Mouse (Mus musculus) v-Abl transformed pro-B cells (cell line): ENCODE data around the gene Sufu.

Experiments
- in situ Hi-C, 2 experiments: fragments of 400-800 bp; cut with MboI; formaldehyde crosslinking; loops; one replicate each; pipeline ENCODE4 v1.15.1; 2025; ENCODE audit not compliant: unreplicated experiment in 2 of 2

Gene Sufu

GRCm38 (mm10) chr19:46455556-46455955, 58.9 kb downstream of the Sufu start:
- in situ Hi-C loops: loop anchor here in 1 of 2 experiments (10.0 kb wide), 1 partner anchor 49 kb away; the partner anchor contains the start of gene Trim8

GRCm38 (mm10) chr19:46456018-46456735, 59.5 kb downstream of the Sufu start:
- in situ Hi-C loops: loop anchor here in 1 of 2 experiments (10.0 kb wide), 1 partner anchor 49 kb away; the partner anchor contains the start of gene Trim8

- in situ Hi-C loops: loop anchor here in 1 of 2 experiments (10.0 kb wide), 1 partner anchor 47 kb away; the partner anchor contains the start of gene Trim8
Observed at GRCm38 (mm10) chr19:46457798-46458197, 61.1 kb downstream of the Sufu start.

- in situ Hi-C loops: loop anchor here in 1 of 2 experiments (10.0 kb wide), 1 partner anchor 46 kb away; the partner anchor contains the start of gene Trim8
Observed at GRCm38 (mm10) chr19:46459256-46459655, 62.6 kb downstream of the Sufu start.

- in situ Hi-C loops: loop anchor here in 1 of 2 experiments (10.0 kb wide), 1 partner anchor 45 kb away; the partner anchor contains the start of gene Trim8
Observed at GRCm38 (mm10) chr19:46459889-46460288, 63.2 kb downstream of the Sufu start.

- in situ Hi-C loops: no loop called here
Observed at GRCm38 (mm10) chr19:46462574-46462973, 65.9 kb downstream of the Sufu start.

- in situ Hi-C loops: no loop called here
Observed at GRCm38 (mm10) chr19:46463446-46463845, 66.8 kb downstream of the Sufu start.

- in situ Hi-C loops: loop anchor here in 1 of 2 experiments (5.0 kb wide), 1 partner anchor 36 kb away; the partner anchor contains the start of gene Trim8
Observed at GRCm38 (mm10) chr19:46466160-46466559, 69.5 kb downstream of the Sufu start.

- in situ Hi-C loops: loop anchor here in 1 of 2 experiments (5.0 kb wide), 1 partner anchor 35 kb away; the partner anchor contains the start of gene Trim8
Observed at GRCm38 (mm10) chr19:46467051-46467503, 70.4 kb downstream of the Sufu start.

GRCm38 (mm10) chr19:46470364-46471240, 73.9 kb downstream of the Sufu start:
- in situ Hi-C loops: no loop called here

- in situ Hi-C loops: no loop called here
Observed at GRCm38 (mm10) chr19:46471324-46472093, 74.8 kb downstream of the Sufu start.

GRCm38 (mm10) chr19:46477432-46477845, 80.7 kb downstream of the Sufu start:
- in situ Hi-C loops: no loop called here

- in situ Hi-C loops: no loop called here
Observed at GRCm38 (mm10) chr19:46478242-46478641, 81.5 kb downstream of the Sufu start.

- in situ Hi-C loops: no loop called here
Observed at GRCm38 (mm10) chr19:46478826-46479225, 82.1 kb downstream of the Sufu start.

GRCm38 (mm10) chr19:46479306-46480075, 82.8 kb downstream of the Sufu start:
- in situ Hi-C loops: loop anchor here in 1 of 2 experiments (5.0 kb wide), 1 partner anchor 32 kb away; no protein-coding TSS in a partner anchor

GRCm38 (mm10) chr19:46480624-46481345, 84.1 kb downstream of the Sufu start:
- in situ Hi-C loops: loop anchor here in 1 of 2 experiments (5.0 kb wide), 1 partner anchor 33 kb away; no protein-coding TSS in a partner anchor

- in situ Hi-C loops: loop anchor here in 1 of 2 experiments (5.0 kb wide), 1 partner anchor 34 kb away; no protein-coding TSS in a partner anchor
Observed at GRCm38 (mm10) chr19:46481352-46481751, 84.7 kb downstream of the Sufu start.

GRCm38 (mm10) chr19:46481756-46482155, 85.1 kb downstream of the Sufu start:
- in situ Hi-C loops: loop anchor here in 1 of 2 experiments (5.0 kb wide), 1 partner anchor 34 kb away; no protein-coding TSS in a partner anchor
